Mouse (Mus musculus) urinary bladder, postnatal 25 days (tissue): ENCODE data around the gene Zbed4.
"Not testable (repeated sequence)": the region's sequence is repeated elsewhere in the genome, so short reads cannot be mapped to it uniquely, and the experiment has no call there.

ENCODE experiments used
- DNase-seq: peaks from one replicate; pipeline ENCODE4 v3.0.0; 2022; ENCODE audit warnings: low spot score

Gene Zbed4

GRCm38 (mm10) chr15:88751564-88752402, at the start of gene Zbed4:
TSS of gene Zbed4 (plus strand) at chr15:88751660.
- DNase-seq: peak; percentile 49

DNA sequence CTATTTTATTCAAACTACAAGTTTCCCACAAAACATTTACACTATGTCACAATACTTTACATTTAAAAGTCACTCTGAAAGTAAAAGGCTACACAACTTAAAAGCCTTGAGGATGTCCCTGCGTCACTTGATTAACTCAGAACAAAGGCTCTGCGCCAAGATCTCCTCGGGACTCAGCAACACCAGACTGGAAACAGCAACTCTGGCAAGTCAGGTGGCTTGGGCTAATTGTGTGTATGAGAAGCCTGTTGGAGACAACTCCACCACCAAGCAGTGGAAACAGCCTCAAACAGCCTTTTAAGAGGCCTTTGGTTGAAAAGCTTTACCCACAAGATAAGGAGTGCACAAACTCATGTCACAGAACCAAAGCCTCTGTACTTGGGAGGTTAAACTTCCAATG, 49.0 kb upstream of the Zbed4 start:
- no peak for DNase-seq

GRCm38 (mm10) chr15:88704284-88704683, 47.2 kb upstream of the Zbed4 start:
- no peak for DNase-seq

- DNase-seq: no peak
Measured at GRCm38 (mm10) chr15:88706320-88706719, 45.1 kb upstream of the Zbed4 start.

DNA sequence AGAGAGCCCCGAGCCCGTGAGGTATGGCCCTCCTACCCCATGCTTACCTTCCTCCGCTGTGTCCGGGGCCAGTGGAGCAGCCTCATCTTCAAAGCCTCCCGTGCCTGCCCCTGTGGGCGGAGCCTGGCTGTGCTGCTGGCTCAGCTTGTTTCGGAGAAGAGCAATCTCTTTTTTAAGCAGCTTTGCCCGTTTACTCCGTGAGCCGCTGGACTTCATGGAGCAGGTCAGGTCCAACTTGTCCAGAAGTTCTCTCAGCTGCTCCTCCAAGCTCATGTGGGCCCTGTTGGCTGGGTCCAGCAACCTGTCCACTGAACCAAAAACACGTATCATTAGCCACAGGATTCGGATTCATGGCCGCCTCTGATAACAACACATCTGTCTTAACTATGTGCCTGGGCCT, 44.5 kb upstream of the Zbed4 start:
- not testable (repeated sequence) for DNase-seq

GRCm38 (mm10) chr15:88708204-88708603, 43.3 kb upstream of the Zbed4 start:
- DNase-seq: no peak

GRCm38 (mm10) chr15:88708657-88709511, 42.6 kb upstream of the Zbed4 start:
- DNase-seq: no peak

GRCm38 (mm10) chr15:88709878-88710277, 41.6 kb upstream of the Zbed4 start:
- no peak for DNase-seq

DNA sequence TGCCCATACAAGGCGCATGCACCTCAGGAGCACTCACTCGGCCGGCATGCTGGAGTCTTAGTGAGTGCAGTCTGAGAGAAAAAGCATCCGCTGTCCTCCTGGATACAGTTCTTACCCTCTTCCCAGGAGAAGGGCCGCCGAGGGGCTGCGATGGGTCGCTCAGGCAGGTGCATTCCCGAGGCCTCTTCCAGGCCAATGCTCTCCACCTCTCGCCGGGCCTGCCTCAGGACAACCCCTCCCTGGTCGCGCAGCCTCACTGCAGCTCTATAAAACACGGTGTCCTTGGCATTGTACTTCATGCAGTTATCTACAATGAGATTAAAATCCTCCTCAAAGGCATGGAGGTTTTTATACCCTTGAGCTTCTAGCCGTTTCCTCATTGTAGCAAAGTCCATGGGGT, 39.0 kb upstream of the Zbed4 start:
- no peak for DNase-seq

- no peak for DNase-seq
Measured at GRCm38 (mm10) chr15:88714021-88714589, 37.4 kb upstream of the Zbed4 start.

DNA sequence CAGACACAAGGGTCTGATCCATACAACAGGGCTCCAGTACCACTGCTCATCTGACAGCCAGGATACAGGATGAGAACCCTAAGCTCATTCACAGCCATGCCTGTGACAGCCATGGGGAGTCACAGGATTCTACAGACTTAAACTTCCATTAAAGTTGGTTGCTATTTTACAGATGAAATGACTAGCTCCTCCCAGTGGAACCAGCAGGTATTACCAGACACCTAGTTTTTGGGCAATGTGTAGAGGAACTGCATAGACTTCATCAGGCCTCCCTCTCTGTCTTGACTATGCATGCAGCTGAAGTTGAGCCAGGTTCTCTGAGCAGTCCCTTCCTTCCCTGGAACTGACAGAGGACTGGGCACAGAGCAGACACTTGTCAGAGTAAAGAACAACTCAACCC, 35.1 kb upstream of the Zbed4 start:
- no peak for DNase-seq

DNA sequence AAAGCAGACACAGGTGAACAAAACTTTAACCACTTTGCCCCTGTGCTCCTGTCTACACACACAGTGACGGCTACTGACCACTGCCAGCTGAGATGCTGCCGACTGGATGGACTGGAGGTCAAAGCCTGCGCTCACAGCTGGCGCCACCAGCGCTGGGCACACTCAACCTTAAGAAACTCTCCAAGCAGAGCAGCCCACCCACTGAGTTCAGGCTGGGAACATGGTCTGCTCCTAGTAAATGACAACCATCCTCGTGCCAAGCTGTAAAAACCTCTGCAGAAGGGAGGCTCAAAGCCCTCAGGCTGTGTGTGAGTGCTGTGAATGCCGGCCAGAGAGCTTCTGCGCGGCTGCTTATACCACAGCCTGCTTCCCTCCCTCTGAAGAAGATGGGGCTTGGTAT, 34.2 kb upstream of the Zbed4 start:
- no peak for DNase-seq

DNA sequence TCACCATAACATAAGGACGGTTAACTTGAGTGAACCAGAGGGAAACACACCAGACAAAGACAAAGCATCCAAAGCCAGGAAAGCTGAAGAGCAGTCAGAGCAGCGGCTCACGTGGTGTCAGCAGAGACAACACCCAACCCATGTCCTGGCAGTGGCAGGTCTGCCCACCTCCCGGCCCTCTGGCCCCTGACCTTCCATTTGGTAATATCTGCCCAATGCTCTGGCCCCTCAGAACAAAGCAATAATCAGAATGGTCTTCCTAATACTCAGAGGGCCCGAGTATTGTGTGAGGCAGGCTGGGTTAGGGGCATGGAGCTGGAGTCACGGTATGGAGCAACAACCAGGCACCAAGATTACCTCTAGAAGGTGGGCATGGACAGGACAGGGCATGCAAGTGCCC, 28.3 kb upstream of the Zbed4 start:
- DNase-seq: no peak

- no peak for DNase-seq
Measured at GRCm38 (mm10) chr15:88724311-88724710, 27.1 kb upstream of the Zbed4 start.

GRCm38 (mm10) chr15:88725036-88725435, 26.4 kb upstream of the Zbed4 start:
- DNase-seq: no peak

DNA sequence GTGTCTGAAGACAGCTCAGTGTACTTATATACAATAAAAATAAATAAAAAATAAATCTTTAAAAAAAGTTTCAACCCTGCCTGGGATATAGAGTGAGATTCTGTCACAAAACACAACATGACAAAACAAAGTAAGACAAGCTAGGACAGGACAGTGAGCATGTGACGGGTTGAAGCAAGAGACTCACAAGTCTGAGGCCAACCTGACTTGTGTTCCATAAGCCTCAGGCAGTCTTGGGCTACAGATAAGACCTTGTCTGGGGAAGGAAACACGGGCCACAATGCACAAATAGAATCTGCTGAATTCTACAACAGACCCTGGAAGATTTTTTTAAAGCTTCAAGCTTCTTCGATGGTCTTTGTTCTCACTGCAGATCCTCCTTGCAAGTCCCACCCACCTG, 24.3 kb upstream of the Zbed4 start:
- DNase-seq: no peak

GRCm38 (mm10) chr15:88730717-88731116, 20.7 kb upstream of the Zbed4 start:
- no peak for DNase-seq

- DNase-seq: no peak
Measured at GRCm38 (mm10) chr15:88732405-88733020, 18.9 kb upstream of the Zbed4 start.

- peak; percentile 63 for DNase-seq
Measured at GRCm38 (mm10) chr15:88733041-88733751, 18.3 kb upstream of the Zbed4 start.

- DNase-seq: peak; percentile 83
Measured at GRCm38 (mm10) chr15:88733834-88734571, 17.5 kb upstream of the Zbed4 start, which contains the start of gene Brd1. TSS of gene Brd1 (minus strand) at chr15:88734233.

GRCm38 (mm10) chr15:88736166-88736565, 15.3 kb upstream of the Zbed4 start:
- DNase-seq: no peak
